Mouse (Mus musculus): Measurements from ENCODE around the gene Mrpl47. TPM values are rescaled to one million over a fixed set of nuclear protein-coding genes. Genes with fewer than 3 reads are reported as not detected.

Gene Mrpl47
- total and polyA plus RNA-seq, 3 experiments, result 32.5 to 56.2 (median 48.8) TPM

- TF ChIP-seq MAZ (IDR thresholded peaks at IDR 0.05; ENCODE audit: low read depth, low read length) (peak; percentile 25; the same call in 1 of the 2 replicates), POLR2A (IDR thresholded peaks at IDR 0.05; ENCODE audit: low read depth, low read length) (peak; percentile 65), MEF2A (IDR thresholded peaks at IDR 0.05; ENCODE audit: borderline replicate concordance, low read depth, low read length) (no peak), E2F4 (IDR thresholded peaks at IDR 0.05; ENCODE audit: insufficient replicate concordance, low read depth, low read length) (peak; percentile 84; the same call in 1 of the 2 replicates), POLR2AphosphoS2 (IDR thresholded peaks at IDR 0.05; ENCODE audit: low read depth, low read length) (no peak), ZMIZ1 (IDR thresholded peaks at IDR 0.05; ENCODE audit: low read depth, low read length) (peak; percentile 16; the same call in 1 of the 2 replicates), GABPA (IDR thresholded peaks at IDR 0.05; ENCODE audit: insufficient replicate concordance, low read depth, low read length) (no peak), CHD2 (IDR thresholded peaks at IDR 0.05; ENCODE audit: low read length) (peak; percentile 92), NELFE (IDR thresholded peaks at IDR 0.05; ENCODE audit: low read depth, low read length) (peak; percentile 55), MYC (IDR thresholded peaks at IDR 0.05; ENCODE audit: low read depth, low read length) (no peak; the same call in 1 of the 2 replicates), NRF1 (IDR thresholded peaks at IDR 0.05; ENCODE audit: low read depth, low read length) (0 out of 2 replicates have a peak, but pooled peaks have one; percentile 17), HCFC1 (IDR thresholded peaks at IDR 0.05; ENCODE audit: low read depth, low read length) (peak; percentile 85), TCF12 (IDR thresholded peaks at IDR 0.05; ENCODE audit: low read depth, low read length) (peak; percentile 39; the same call in 1 of the 2 replicates), MAX (IDR thresholded peaks at IDR 0.05; ENCODE audit: low read length) (0 out of 2 replicates have a peak, but pooled peaks have one; percentile 62), ZNF384 (IDR thresholded peaks at IDR 0.05; ENCODE audit: low read depth, low read length) (peak; percentile 13; the same call in 1 of the 2 replicates), USF2 (conservative IDR thresholded peaks at IDR 0.05; ENCODE audit: low read depth, low read length) (no peak), RCOR1 (conservative IDR thresholded peaks at IDR 0.05; ENCODE audit: low read depth, low read length) (no peak), ETS1 (conservative IDR thresholded peaks at IDR 0.05; ENCODE audit: low read depth, low read length) (no peak), BHLHE40 (IDR thresholded peaks at IDR 0.05; ENCODE audit: low read depth, low read length) (peak; percentile 19; the same call in 1 of the 2 replicates), KAT2A (IDR thresholded peaks at IDR 0.05; ENCODE audit: insufficient replicate concordance, low read length) (peak; percentile 71; the same call in 1 of the 2 replicates), IRF4 (IDR thresholded peaks at IDR 0.05; ENCODE audit: low read depth, low read length) (0 out of 2 replicates have a peak, but pooled peaks have one; percentile 38), ELF1 (IDR thresholded peaks at IDR 0.05; ENCODE audit: low read depth, low read length) (peak; percentile 83)
- H3K4me1 ChIP-seq (ENCODE audit: control insufficient read depth in 1 of 2, insufficient read depth in 2 of 2), result peaks cover 5 to 27% of the 10 kb centered on the region in 2 experiments; a peak in 3 of 4 replicates
- peak overlapping the region; percentile 62 for H3K27ac ChIP-seq (ENCODE audit: insufficient read depth, low read depth)
- H3K79me2 ChIP-seq (replicated peaks; ENCODE audit: control insufficient read depth, extremely low read depth, insufficient read depth, poor library complexity, severe bottlenecking), result peaks cover 28% of the 10 kb centered on the region
- in situ Hi-C loops (cut with MboI; ENCODE audit: low pct_ligation_motif_present, low pct_unique_long_range_greater_than_20kb, low sequenced_read_pairs), result loop anchor here (10.0 kb wide), 1 partner anchor 184 kb away; the partner anchor contains the start of gene Mfn1
- H3K36me3 ChIP-seq (replicated peaks in 1 of 2; ENCODE audit: control insufficient read depth in 1 of 2, insufficient read depth in 1 of 2, low read length in 1 of 2), result peaks cover 20 to 27% of the 10 kb centered on the region in 2 experiments
- H3K27me3 ChIP-seq (replicated peaks), result no peaks in the 10 kb centered on the region
- no peak overlapping the region for H3K4me2 ChIP-seq (ENCODE audit: insufficient read depth, low read depth, poor library complexity, severe bottlenecking)
- H3K9me3 ChIP-seq (replicated peaks; ENCODE audit: low read length), result no peaks in the 10 kb centered on the region
- peak overlapping the region; percentile 83 for H3K9ac ChIP-seq (ENCODE audit: insufficient read depth, low read depth)
- dilution Hi-C loops (cut with MboI; ENCODE audit: extremely low pct_ligation_motif_present, extremely low pct_unique_long_range_greater_than_20kb, low sequenced_read_pairs), result no loop called here
- peak overlapping the region; percentile 83 to 88 (median 87) for H3K4me3 ChIP-seq (replicated peaks in 1 of 3; ENCODE audit: low read depth in 2 of 3, low read length in 2 of 3, poor library complexity in 1 of 3)
- peak; percentile 98 for DNase-seq (ENCODE audit: extremely low read depth)
These were observed 28.8 kb downstream of the Mrpl47 start for GRCm38 (mm10) chr3:32708368-32709231.

Measured in CH12.LX (cell line).